Mouse (Mus musculus): ENCODE measurements around the gene Nmnat3. TPM values are rescaled to one million over a fixed set of nuclear protein-coding genes. Genes with fewer than 3 reads are reported as not detected.

Gene Nmnat3
- polyA plus RNA-seq, 1 experiment from 2014 or later: 7.7 TPM

- H3K27ac ChIP-seq (replicated peaks): peak overlapping the region; percentile 67; the same call in 1 of the 2 replicates
- peak overlapping the region; percentile 27; the same call in 1 of the 2 replicates for H3K4me2 ChIP-seq (replicated peaks; ENCODE audit: low read depth)
- H3K9me3 ChIP-seq (ENCODE audit: control insufficient read depth, low read length): no peaks in the 10 kb centered on the region
- TF ChIP-seq EP300 (optimal IDR thresholded peaks at IDR 0.05) (no peak), CTCF (IDR thresholded peaks at IDR 0.05; ENCODE audit: low read depth) (no peak)
- WGBS: 42% methylated on average over 8 of the region's 8 CpGs
- H3K4me1 ChIP-seq (replicated peaks; ENCODE audit: control insufficient read depth, insufficient read depth): peaks cover 11% of the 10 kb centered on the region
- DNase-seq (ENCODE audit: low spot score): no peak
- no peak overlapping the region for H3K4me3 ChIP-seq (ENCODE audit: low read depth, low read length)
- no peak for ATAC-seq (ENCODE audit: low FRiP score, low TSS enrichment)
- no peak overlapping the region for H3K9ac ChIP-seq (ENCODE audit: low read length)
- no peaks in the 10 kb centered on the region for H3K36me3 ChIP-seq (ENCODE audit: control insufficient read depth, insufficient read depth, low read length)
- H3K27me3 ChIP-seq (ENCODE audit: control insufficient read depth, insufficient read depth, low read length): no peaks in the 10 kb centered on the region
Measured at GRCm38 (mm10) chr9:98428783-98429182, 141.5 kb downstream of the Nmnat3 start.

DNA sequence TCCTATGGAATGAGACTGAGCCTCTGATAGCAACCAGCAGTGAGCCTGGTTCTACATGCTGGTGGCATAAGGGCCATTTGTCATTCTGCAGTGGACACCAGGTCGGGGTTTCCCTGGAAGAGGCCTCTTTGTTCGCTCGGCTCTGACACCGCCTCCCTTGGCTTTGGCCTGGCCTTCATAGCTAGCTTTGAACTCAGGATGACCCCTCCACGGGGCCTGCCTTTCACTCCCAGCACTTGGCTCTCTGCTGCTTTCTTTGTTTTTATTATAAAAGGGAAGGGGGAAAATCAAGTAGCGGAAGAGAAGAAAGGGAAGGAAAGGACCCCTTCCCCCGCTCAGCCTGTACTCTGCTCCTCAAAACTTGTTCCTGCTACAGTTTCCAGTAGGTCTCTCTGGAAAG is 142.6 kb downstream of the Nmnat3 start:
- H3K9ac ChIP-seq (ENCODE audit: low read length): no peak overlapping the region
- peak; percentile 54 for DNase-seq (ENCODE audit: low spot score)
- 10% methylated on average over 7 of the region's 7 CpGs for WGBS
- H3K4me2 ChIP-seq (replicated peaks; ENCODE audit: low read depth): peak overlapping the region; percentile 32; the same call in 1 of the 2 replicates
- H3K27me3 ChIP-seq (ENCODE audit: control insufficient read depth, insufficient read depth, low read length): no peaks in the 10 kb centered on the region
- no peaks in the 10 kb centered on the region for H3K9me3 ChIP-seq (ENCODE audit: control insufficient read depth, low read length)
- H3K4me3 ChIP-seq (ENCODE audit: low read depth, low read length): no peak overlapping the region
- peaks cover 11% of the 10 kb centered on the region for H3K4me1 ChIP-seq (replicated peaks; ENCODE audit: control insufficient read depth, insufficient read depth)
- TF ChIP-seq CTCF (IDR thresholded peaks at IDR 0.05; ENCODE audit: low read depth) (no peak), EP300 (optimal IDR thresholded peaks at IDR 0.05) (no peak)
- peak; percentile 25; the same call in 1 of the 2 replicates for ATAC-seq (ENCODE audit: low FRiP score, low TSS enrichment)
- peak overlapping the region; percentile 69 for H3K27ac ChIP-seq (replicated peaks)
- H3K36me3 ChIP-seq (ENCODE audit: control insufficient read depth, insufficient read depth, low read length): no peaks in the 10 kb centered on the region

- Histone ChIP-seq H3K4me3 (ENCODE audit: low read depth, low read length) (no peak overlapping the region), H3K4me2 (replicated peaks; ENCODE audit: low read depth) (no peak overlapping the region), H3K9ac (ENCODE audit: low read length) (no peak overlapping the region), H3K27me3 (ENCODE audit: control insufficient read depth, insufficient read depth, low read length) (no peaks in the 10 kb centered on the region), H3K27ac (replicated peaks) (peak overlapping the region; percentile 58), H3K9me3 (ENCODE audit: control insufficient read depth, low read length) (no peaks in the 10 kb centered on the region), H3K4me1 (replicated peaks; ENCODE audit: control insufficient read depth, insufficient read depth) (peaks cover 11% of the 10 kb centered on the region), H3K36me3 (ENCODE audit: control insufficient read depth, insufficient read depth, low read length) (no peaks in the 10 kb centered on the region)
- WGBS: 13% methylated on average over 3 of the region's 3 CpGs
- DNase-seq (ENCODE audit: low spot score) (no peak), ATAC-seq (ENCODE audit: low FRiP score, low TSS enrichment) (no peak)
- TF ChIP-seq CTCF (IDR thresholded peaks at IDR 0.05; ENCODE audit: low read depth) (no peak), EP300 (optimal IDR thresholded peaks at IDR 0.05) (no peak)
Measured at GRCm38 (mm10) chr9:98430528-98430927, 143.3 kb downstream of the Nmnat3 start.

DNA sequence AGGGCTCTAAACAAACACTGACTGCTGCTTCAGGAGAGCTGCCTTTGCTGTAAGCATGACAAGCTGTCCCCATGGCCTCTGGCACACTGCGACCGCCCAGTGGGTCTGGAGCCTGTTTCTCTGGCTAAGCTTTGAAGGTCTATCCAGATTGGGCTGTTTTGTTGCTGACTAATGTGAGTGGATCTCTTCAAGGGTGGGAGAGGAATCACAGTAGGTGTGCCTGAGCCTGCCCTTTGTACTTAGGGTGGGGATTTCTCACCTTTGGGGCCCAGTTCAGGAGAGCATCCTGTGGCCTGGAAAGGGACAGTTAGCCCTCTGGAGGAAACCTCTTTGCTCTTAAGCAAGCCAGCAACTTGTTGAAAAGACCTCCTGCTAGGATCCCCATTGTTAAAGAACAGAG is 145.8 kb downstream of the Nmnat3 start:
- no peaks in the 10 kb centered on the region for H3K9me3 ChIP-seq (ENCODE audit: control insufficient read depth, low read length)
- ATAC-seq (ENCODE audit: low FRiP score, low TSS enrichment): peak; percentile 79
- H3K9ac ChIP-seq (ENCODE audit: low read length): no peak overlapping the region
- DNase-seq (ENCODE audit: low spot score): peak; percentile 54
- no peaks in the 10 kb centered on the region for H3K36me3 ChIP-seq (ENCODE audit: control insufficient read depth, insufficient read depth, low read length)
- no peak overlapping the region for H3K4me3 ChIP-seq (ENCODE audit: low read depth, low read length)
- TF ChIP-seq CTCF (IDR thresholded peaks at IDR 0.05; ENCODE audit: low read depth): no peak
- peak; percentile 37 for TF ChIP-seq EP300 (optimal IDR thresholded peaks at IDR 0.05)
- H3K27ac ChIP-seq (replicated peaks): peak overlapping the region; percentile 65
- peaks cover 11% of the 10 kb centered on the region for H3K4me1 ChIP-seq (replicated peaks; ENCODE audit: control insufficient read depth, insufficient read depth)
- H3K4me2 ChIP-seq (replicated peaks; ENCODE audit: low read depth): no peak overlapping the region
- WGBS: 37% methylated on average over 2 of the region's 2 CpGs
- H3K27me3 ChIP-seq (ENCODE audit: control insufficient read depth, insufficient read depth, low read length): no peaks in the 10 kb centered on the region

DNA sequence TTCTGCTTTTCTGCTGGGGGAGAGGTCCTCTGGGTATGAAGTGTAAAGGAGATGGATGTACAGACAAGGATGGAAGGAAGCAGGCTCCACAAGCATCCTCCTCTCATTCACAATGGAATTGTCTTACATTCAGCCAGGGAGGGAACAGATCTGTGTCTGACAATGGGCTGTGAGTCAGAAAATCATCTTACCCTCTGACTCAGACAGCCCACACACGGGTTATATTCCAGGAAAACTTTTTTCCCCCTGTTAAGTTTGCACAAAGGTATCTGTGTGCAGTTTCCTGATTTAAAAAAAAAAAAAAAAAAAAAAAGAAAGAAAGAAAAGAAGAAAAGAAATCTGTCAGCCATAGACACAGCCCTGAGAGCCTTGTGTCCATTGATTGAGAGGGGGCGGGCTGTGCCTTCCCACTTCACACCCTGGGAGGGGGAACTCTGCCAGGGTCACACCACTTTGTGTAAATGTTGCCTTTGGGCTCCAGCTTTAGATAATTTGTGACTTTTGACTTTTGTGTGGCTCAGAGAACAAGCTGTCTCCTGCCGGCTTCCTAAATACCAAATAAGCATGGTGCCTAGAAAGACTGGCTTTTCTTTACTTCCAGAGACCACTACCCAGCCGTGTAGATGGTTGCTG is 146.8 kb downstream of the Nmnat3 start:
- WGBS: 31% methylated on average over 4 of the region's 4 CpGs
- Histone ChIP-seq H3K9me3 (ENCODE audit: control insufficient read depth, low read length) (no peaks in the 10 kb centered on the region), H3K4me3 (ENCODE audit: low read depth, low read length) (no peak overlapping the region)

GRCm38 (mm10) chr9:98437819-98438218 is 150.6 kb downstream of the Nmnat3 start:
- ATAC-seq (ENCODE audit: low FRiP score, low TSS enrichment) (no peak), DNase-seq (ENCODE audit: low spot score) (no peak)
- 68% methylated on average over 4 of the region's 4 CpGs for WGBS
- Histone ChIP-seq H3K4me2 (replicated peaks; ENCODE audit: low read depth) (no peak overlapping the region), H3K4me1 (replicated peaks; ENCODE audit: control insufficient read depth, insufficient read depth) (no peaks in the 10 kb centered on the region; the same call in 1 of the 2 replicates), H3K4me3 (ENCODE audit: low read depth, low read length) (no peak overlapping the region), H3K9ac (ENCODE audit: low read length) (no peak overlapping the region), H3K27ac (replicated peaks) (no peak overlapping the region), H3K36me3 (ENCODE audit: control insufficient read depth, insufficient read depth, low read length) (no peaks in the 10 kb centered on the region), H3K27me3 (ENCODE audit: control insufficient read depth, insufficient read depth, low read length) (no peaks in the 10 kb centered on the region), H3K9me3 (ENCODE audit: control insufficient read depth, low read length) (no peaks in the 10 kb centered on the region)
- no peak for TF ChIP-seq EP300 (optimal IDR thresholded peaks at IDR 0.05)
- no peak for TF ChIP-seq CTCF (IDR thresholded peaks at IDR 0.05; ENCODE audit: low read depth)

More for the DNA sequence above, 146.8 kb downstream of the Nmnat3 start:
- no peak overlapping the region for H3K4me2 ChIP-seq (replicated peaks; ENCODE audit: low read depth)
- no peak for DNase-seq (ENCODE audit: low spot score)
- peaks cover 7% of the 10 kb centered on the region for H3K4me1 ChIP-seq (replicated peaks; ENCODE audit: control insufficient read depth, insufficient read depth)
- TF ChIP-seq CTCF (IDR thresholded peaks at IDR 0.05; ENCODE audit: low read depth): no peak
- TF ChIP-seq EP300 (optimal IDR thresholded peaks at IDR 0.05): no peak
- ATAC-seq (ENCODE audit: low FRiP score, low TSS enrichment): no peak
- no peaks in the 10 kb centered on the region for H3K36me3 ChIP-seq (ENCODE audit: control insufficient read depth, insufficient read depth, low read length)
- peak overlapping the region; percentile 65 for H3K27ac ChIP-seq (replicated peaks)
- H3K9ac ChIP-seq (ENCODE audit: low read length): no peak overlapping the region
- no peaks in the 10 kb centered on the region for H3K27me3 ChIP-seq (ENCODE audit: control insufficient read depth, insufficient read depth, low read length)

Data from stomach, postnatal 0 days (tissue).